Mouse (Mus musculus) small intestine, adult 2 months (tissue): ENCODE measurements around the gene Zfp335. TPM values are rescaled to one million over a fixed set of nuclear protein-coding genes. Genes with fewer than 3 reads are reported as not detected.
A peak's percentile ranks its signal among the peaks of the same experiment; 100 is the strongest.
"Not testable (repeated sequence)": the region's sequence is repeated elsewhere in the genome, so short reads cannot be mapped to it uniquely, and the experiment has no call there.

ENCODE experiments used
- H3K27ac ChIP-seq: fragments of 200-500 bp; 2 replicates; pipeline ENCODE4 v1.5.1; 2012; ENCODE audit warnings: low read depth, low read length, control low read depth, inconsistent platforms; ENCODE audit not compliant: insufficient read depth
- H3K27me3 ChIP-seq: fragments of 200-500 bp; 2 replicates; pipeline ENCODE4 v1.6.1; 2012; ENCODE audit warnings: mild to moderate bottlenecking, moderate library complexity, low read length, inconsistent platforms; ENCODE audit not compliant: control insufficient read depth, insufficient read depth
- H3K36me3 ChIP-seq: fragments of 200-500 bp; 2 replicates; pipeline ENCODE4 v1.6.1; 2012; ENCODE audit warnings: mild to moderate bottlenecking, low read length, control low read depth, inconsistent platforms; ENCODE audit not compliant: control insufficient read depth, insufficient read depth
- H3K4me1 ChIP-seq: fragments of 200-500 bp; 2 replicates; pipeline ENCODE4 v1.6.1; 2012; ENCODE audit warnings: low read length, inconsistent platforms, mixed read lengths; ENCODE audit not compliant: control insufficient read depth, insufficient read depth, insufficient read length
- H3K4me3 ChIP-seq: fragments of 200-500 bp; 2 replicates; pipeline ENCODE4 v1.5.1; 2012; ENCODE audit warnings: low read depth, mild to moderate bottlenecking, control low read depth, inconsistent platforms, low read length, moderate library complexity
- CTCF ChIP-seq: fragments of 200-500 bp; IDR thresholded peaks from 2 replicates; pipeline ENCODE4 v1.5.1; 2012; ENCODE audit warnings: low read depth, mild to moderate bottlenecking, control low read depth, inconsistent platforms, low read length, moderate library complexity, mixed read lengths; ENCODE audit not compliant: insufficient replicate concordance, insufficient read length; ENCODE audit errors: extremely low read depth
- POLR2A ChIP-seq: fragments of 200-500 bp; IDR thresholded peaks from 2 replicates; pipeline ENCODE4 v1.6.1; 2012; ENCODE audit warnings: low read depth, mild to moderate bottlenecking, control low read depth, inconsistent platforms, low read length, moderate library complexity
- WGBS: fragments of 180-500 bp; shearing (Covaris S2); methylation state at CpG from one replicate; pipeline ENCODE4 v1.1.7; 2018; 5-methylcytosine and 5-hydroxymethylcytosine counted together
- polyA plus RNA-seq: library from polyadenylated mRNA; depleted of rRNA; stranded (reverse); fragments of >200 nt; gene quantifications from 2 replicates; pipeline ENCODE4 v1.2.3, GENCODE M21; 2012

Zfp335 gene
- polyA plus RNA-seq, 1 experiment, result 34.1 TPM

DNA sequence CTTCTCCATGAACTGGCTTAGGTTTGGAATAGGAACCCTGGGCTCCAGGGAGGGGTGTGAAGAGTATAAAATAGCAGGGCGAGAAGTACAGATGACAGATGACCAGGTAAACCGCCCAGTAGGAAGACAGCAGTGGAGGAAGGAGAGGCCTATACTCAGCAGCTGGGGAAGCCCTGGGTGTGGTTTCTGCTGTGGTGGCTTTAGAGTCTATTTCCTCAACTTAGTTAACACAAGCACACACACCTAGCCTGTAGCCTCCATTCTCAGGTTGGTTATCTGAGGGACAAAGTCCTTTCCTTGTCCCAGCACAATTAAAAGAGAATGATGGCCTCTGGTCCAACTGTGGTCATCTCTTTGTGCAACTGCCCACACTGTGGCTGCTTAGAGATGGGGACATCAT lies 21.6 kb downstream of the Zfp335 start:
- Histone ChIP-seq H3K4me1 (peaks cover 12% of the 10 kb centered on the region), H3K27me3 (no peaks in the 10 kb centered on the region), H3K36me3 (peaks cover 96% of the 10 kb centered on the region), H3K27ac (peak overlapping the region; percentile 72), H3K4me3 (no peak overlapping the region)
- 34% methylated on average over 2 of the region's 2 CpGs for WGBS
- TF ChIP-seq POLR2A (no peak), CTCF (no peak)

GRCm38 (mm10) chr2:164888996-164889395 lies 22.6 kb downstream of the Zfp335 start:
- Histone ChIP-seq H3K27ac (no peak overlapping the region), H3K27me3 (no peaks in the 10 kb centered on the region), H3K4me3 (no peak overlapping the region), H3K36me3 (peaks cover 94% of the 10 kb centered on the region), H3K4me1 (peaks cover 12% of the 10 kb centered on the region)
- WGBS, result 84% methylated on average over 12 of the region's 12 CpGs
- TF ChIP-seq CTCF (no peak), POLR2A (no peak)

- no peaks in the 10 kb centered on the region for H3K27me3 ChIP-seq
- 95% methylated on average over 10 of the region's 10 CpGs for WGBS
- no peak overlapping the region for H3K27ac ChIP-seq
- no peak overlapping the region for H3K4me3 ChIP-seq
- H3K36me3 ChIP-seq, result peaks cover 78% of the 10 kb centered on the region
- TF ChIP-seq CTCF (no peak), POLR2A (no peak)
- H3K4me1 ChIP-seq, result peaks cover 12% of the 10 kb centered on the region
Measured at GRCm38 (mm10) chr2:164886617-164887016, 24.9 kb downstream of the Zfp335 start.

GRCm38 (mm10) chr2:164885788-164886187 lies 25.8 kb downstream of the Zfp335 start:
- Histone ChIP-seq H3K27me3 (no peaks in the 10 kb centered on the region), H3K4me1 (peaks cover 12% of the 10 kb centered on the region), H3K36me3 (peaks cover 70% of the 10 kb centered on the region), H3K27ac (no peak overlapping the region), H3K4me3 (no peak overlapping the region)
- no peak for TF ChIP-seq POLR2A
- no peak for TF ChIP-seq CTCF
- 40% methylated on average over 7 of the region's 7 CpGs for WGBS

- TF ChIP-seq POLR2A, result no peak
- TF ChIP-seq CTCF, result no peak
- Histone ChIP-seq H3K27me3 (no peaks in the 10 kb centered on the region), H3K4me1 (peaks cover 6% of the 10 kb centered on the region), H3K4me3 (no peak overlapping the region), H3K27ac (no peak overlapping the region), H3K36me3 (peaks cover 41% of the 10 kb centered on the region)
- 82% methylated on average over 9 of the region's 9 CpGs for WGBS
Measured at GRCm38 (mm10) chr2:164882619-164883018, 28.9 kb downstream of the Zfp335 start.

GRCm38 (mm10) chr2:164879568-164880277 lies 31.8 kb downstream of the Zfp335 start:
- peak overlapping the region; percentile 94 for H3K4me3 ChIP-seq
- TF ChIP-seq POLR2A (peak; percentile 90), CTCF (no peak)
- H3K36me3 ChIP-seq, result peaks cover 14% of the 10 kb centered on the region
- peaks cover 6% of the 10 kb centered on the region for H3K4me1 ChIP-seq
- under 1% methylated on average over 72 of the region's 72 CpGs for WGBS
- H3K27ac ChIP-seq, result peak overlapping the region; percentile 98
- no peaks in the 10 kb centered on the region for H3K27me3 ChIP-seq

GRCm38 (mm10) chr2:164879228-164879567 lies 32.4 kb downstream of the Zfp335 start, which contains the start of gene Pcif1:
Gene Pcif1 (plus strand): TSS chr2:164879304.
- Histone ChIP-seq H3K4me3 (peak within 1 kb of the TSS; percentile 94), H3K36me3 (peaks cover 11% of the 10 kb centered on the region), H3K27ac (peak within 1 kb of the TSS; percentile 98), H3K4me1 (peaks cover 6% of the 10 kb centered on the region), H3K27me3 (no peaks in the 10 kb centered on the region)
- TF ChIP-seq POLR2A (peak; percentile 54), CTCF (no peak)
- under 1% methylated on average over 40 of the region's 40 CpGs for WGBS

- H3K4me3 ChIP-seq, result peak overlapping the region; percentile 89
- peak overlapping the region; percentile 95 for H3K27ac ChIP-seq
- H3K27me3 ChIP-seq, result no peaks in the 10 kb centered on the region
- TF ChIP-seq CTCF, result peak; percentile 30; the same call in 1 of the 2 replicates
- peak; percentile 54; the same call in 1 of the 2 replicates for TF ChIP-seq POLR2A
- WGBS, result under 1% methylated on average over 28 of the region's 28 CpGs
- H3K4me1 ChIP-seq, result peaks cover 6% of the 10 kb centered on the region
- peaks cover 8% of the 10 kb centered on the region for H3K36me3 ChIP-seq
Measured at GRCm38 (mm10) chr2:164878509-164879227, 32.9 kb downstream of the Zfp335 start.

DNA sequence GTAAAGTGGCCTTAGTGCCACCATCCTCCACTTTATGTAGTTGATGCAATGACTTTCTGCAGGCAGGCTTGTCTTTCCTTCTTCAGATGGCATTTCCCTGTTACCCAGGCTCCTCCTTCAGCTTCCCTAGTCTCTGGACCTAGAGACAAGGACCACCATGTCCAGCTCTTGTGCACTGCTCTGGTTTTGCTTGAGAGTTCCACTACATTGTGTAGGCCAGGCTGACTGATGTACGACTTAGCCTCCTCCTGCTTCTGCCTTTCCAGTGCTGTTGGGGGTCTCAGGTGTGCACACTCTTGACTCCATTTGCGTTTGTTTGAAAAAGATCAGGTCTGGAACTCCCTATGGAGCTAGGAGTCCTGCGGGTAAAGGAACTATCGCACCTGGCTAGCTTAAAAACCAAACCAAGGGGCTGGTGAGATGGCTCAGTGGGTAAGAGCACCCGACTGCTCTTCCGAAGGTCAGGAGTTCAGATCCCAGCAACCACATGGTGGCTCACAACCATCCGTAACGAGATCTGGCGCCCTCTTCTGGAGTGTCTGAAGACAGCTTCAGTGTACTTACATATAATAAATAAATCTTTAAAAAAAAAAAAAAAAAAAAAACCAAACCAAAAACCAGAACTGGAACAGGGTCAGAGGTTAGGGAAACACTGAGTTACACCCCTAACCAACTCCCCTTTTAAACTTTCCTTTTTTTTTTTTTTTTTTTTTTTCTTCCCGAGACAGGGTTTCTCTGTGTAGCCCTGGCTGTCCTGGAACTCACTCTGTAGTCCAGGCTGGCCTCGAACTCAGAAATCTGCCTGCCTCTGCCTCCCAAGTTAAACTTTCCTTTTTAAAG lies 34.0 kb downstream of the Zfp335 start:
- WGBS, result 65% methylated on average over 11 of the region's 11 CpGs

DNA sequence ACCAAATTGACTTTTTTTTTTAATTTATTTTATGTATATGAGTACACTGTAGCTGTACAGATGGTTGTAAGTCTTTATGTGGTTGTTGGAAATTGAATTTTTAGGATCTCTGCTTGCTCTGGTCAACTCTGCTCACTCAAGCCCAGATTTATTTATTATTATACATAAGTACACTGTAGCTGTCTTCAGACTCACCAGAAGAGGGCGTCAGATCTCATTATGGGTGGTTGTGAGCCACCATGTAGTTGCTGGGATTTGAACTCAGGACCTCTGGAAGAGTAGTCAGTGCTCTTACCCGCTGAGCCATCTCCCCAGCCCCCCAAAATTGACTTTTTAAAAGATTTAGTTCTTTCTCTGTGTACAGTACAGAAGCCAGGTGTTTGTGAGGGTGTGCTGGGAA lies 35.9 kb downstream of the Zfp335 start:
- H3K36me3 ChIP-seq, H3K27ac ChIP-seq, H3K4me3 ChIP-seq, H3K27me3 ChIP-seq: not testable (repeated sequence)
- 53% methylated on average over 2 of the region's 2 CpGs for WGBS
- peaks cover 11% of the 10 kb centered on the region for H3K4me1 ChIP-seq

More for the DNA sequence above, 34.0 kb downstream of the Zfp335 start:
- not testable (repeated sequence) for H3K36me3 ChIP-seq, H3K4me1 ChIP-seq, H3K27me3 ChIP-seq, H3K4me3 ChIP-seq
- H3K27ac ChIP-seq, result peak overlapping the region; percentile 95; the same call in 1 of the 2 replicates
